Comparison of ENCODE assay signal across 19 mouse cellular contexts in genomic region chr1:176196341-176196740, GRCm38 (mm10).
"Had no signal": no experiment of that assay in that cellular context is flagged by ENCODE, and none has a peak within 500 bp of the region (broad histone marks: within the 10 kb centered on the region; RNA-seq: fewer than 3 reads in every experiment).

No protein-coding gene starts in this region.

- H3K4me2 ChIP-seq: heart, embryonic 11.5 days; heart, embryonic 13.5 days; heart, embryonic 15.5 days; hindbrain, embryonic 12.5 days; hindbrain, embryonic 14.5 days; limb, embryonic 13.5 days; limb, embryonic 15.5 days; liver, embryonic 12.5 days had no signal

- H3K9ac ChIP-seq: heart, embryonic 13.5 days; heart, embryonic 15.5 days; hindbrain, embryonic 12.5 days; hindbrain, embryonic 14.5 days; limb, embryonic 13.5 days; limb, embryonic 15.5 days; liver, embryonic 12.5 days; liver, embryonic 14.5 days had no signal

- H3K4me3 ChIP-seq: heart, adult 2 months; heart, embryonic 13.5 days; heart, embryonic 15.5 days; hindbrain, embryonic 12.5 days; layer of hippocampus, adult 2 months; left cerebral cortex, adult 2 months; limb, embryonic 13.5 days; limb, embryonic 15.5 days; liver, embryonic 12.5 days had no signal

- H3K4me1 ChIP-seq: heart, embryonic 13.5 days; heart, embryonic 15.5 days; hindbrain, embryonic 12.5 days; limb, embryonic 13.5 days; limb, embryonic 15.5 days; liver, embryonic 12.5 days had no signal

- H3K9me3 ChIP-seq: heart, embryonic 13.5 days; heart, embryonic 15.5 days; hindbrain, embryonic 12.5 days; limb, embryonic 13.5 days; limb, embryonic 15.5 days; liver, embryonic 12.5 days had no signal

- H3K36me3 ChIP-seq: heart, embryonic 13.5 days; heart, embryonic 15.5 days; hindbrain, embryonic 12.5 days; limb, embryonic 13.5 days; limb, embryonic 15.5 days; liver, embryonic 12.5 days had no signal

- DNase-seq: heart, postnatal 36 days; kidney, adult 18-20 months; kidney, adult 8-10 months; kidney, postnatal 10 days; kidney, postnatal 25 days; kidney, postnatal 4 days had no signal

- H3K27ac ChIP-seq: heart, adult 2 months; heart, embryonic 13.5 days; heart, embryonic 15.5 days; hindbrain, embryonic 12.5 days; hindbrain, embryonic 14.5 days; layer of hippocampus, adult 2 months; left cerebral cortex, adult 2 months; limb, embryonic 13.5 days; limb, embryonic 15.5 days; liver, embryonic 12.5 days; liver, embryonic 14.5 days had no signal

- ATAC-seq: intestine, embryonic 16.5 days; liver, embryonic 12.5 days had no signal

- H3K27me3 ChIP-seq: heart, embryonic 13.5 days; heart, embryonic 15.5 days; hindbrain, embryonic 12.5 days; limb, embryonic 13.5 days; limb, embryonic 15.5 days; liver, embryonic 12.5 days had no signal
